Mouse (Mus musculus) hindbrain, embryonic 16.5 days (tissue): Measurements from ENCODE around the gene Rusc2. TPM values are rescaled to one million over a fixed set of nuclear protein-coding genes. Genes with fewer than 3 reads are reported as not detected.

Experiments
- ATAC-seq: fragments of 200-750 bp; cut with Nextera tagmentation; 2 replicates; pipeline ENCODE4 v1.8.0; 2017; ENCODE audit warnings: moderate TSS enrichment, moderate library complexity
- H3K27ac ChIP-seq: fragments of 300-500 bp; sonication (generic); 2 replicates; pipeline ENCODE4 v1.5.1; 2014; ENCODE audit warnings: low read depth, mild to moderate bottlenecking, control low read depth, low read length, moderate library complexity
- H3K27me3 ChIP-seq: fragments of 300-500 bp; sonication (generic); replicated peaks from 2 replicates; pipeline ENCODE4 v1.6.1; 2014; ENCODE audit warnings: low read length; ENCODE audit not compliant: control insufficient read depth, insufficient read depth
- H3K36me3 ChIP-seq: fragments of 300-500 bp; sonication (generic); 2 replicates; pipeline ENCODE4 v1.6.1; 2014; ENCODE audit warnings: mild to moderate bottlenecking, low read length, moderate library complexity, mixed read lengths; ENCODE audit not compliant: control insufficient read depth, insufficient read depth
- H3K4me1 ChIP-seq: fragments of 300-500 bp; sonication (generic); 2 replicates; pipeline ENCODE4 v1.6.1; 2014; ENCODE audit warnings: low read depth, low read length; ENCODE audit not compliant: control insufficient read depth, insufficient read depth
- H3K4me2 ChIP-seq: fragments of 300-500 bp; sonication (generic); 2 replicates; pipeline ENCODE4 v1.6.1; 2014; ENCODE audit warnings: mild to moderate bottlenecking, low read length, control low read depth, moderate library complexity
- H3K4me3 ChIP-seq: fragments of 300-500 bp; sonication (generic); 2 replicates; pipeline ENCODE4 v1.5.1; 2014; ENCODE audit warnings: mild to moderate bottlenecking, low read length, control low read depth, moderate library complexity
- H3K9ac ChIP-seq: fragments of 300-500 bp; sonication (generic); 2 replicates; pipeline ENCODE4 v1.6.1; 2014; ENCODE audit warnings: low read depth, mild to moderate bottlenecking, control low read depth, low read length, moderate library complexity
- H3K9me3 ChIP-seq: fragments of 300-500 bp; sonication (generic); 2 replicates; pipeline ENCODE4 v1.6.1; 2014; ENCODE audit warnings: mild to moderate bottlenecking, low read length, moderate library complexity; ENCODE audit not compliant: control insufficient read depth
- WGBS: fragments of 180-500 bp; shearing (Covaris S2); extraction: QIAGEN DNeasy Blood & Tissue Kit; methylation state at CpG from one replicate; pipeline ENCODE4 v1.1.7; 2014; 5-methylcytosine and 5-hydroxymethylcytosine counted together
- polyA plus RNA-seq: library from polyadenylated mRNA; unstranded; fragments of >200 nt; fragmentation: Nextera tagmentation; extraction: Ambion mirVana; gene quantifications from 2 replicates; pipeline ENCODE4 v1.2.1, GENCODE M21; 2015

Rusc2 gene
- polyA plus RNA-seq, 1 experiment from 2014 or later = 70.8 TPM

DNA sequence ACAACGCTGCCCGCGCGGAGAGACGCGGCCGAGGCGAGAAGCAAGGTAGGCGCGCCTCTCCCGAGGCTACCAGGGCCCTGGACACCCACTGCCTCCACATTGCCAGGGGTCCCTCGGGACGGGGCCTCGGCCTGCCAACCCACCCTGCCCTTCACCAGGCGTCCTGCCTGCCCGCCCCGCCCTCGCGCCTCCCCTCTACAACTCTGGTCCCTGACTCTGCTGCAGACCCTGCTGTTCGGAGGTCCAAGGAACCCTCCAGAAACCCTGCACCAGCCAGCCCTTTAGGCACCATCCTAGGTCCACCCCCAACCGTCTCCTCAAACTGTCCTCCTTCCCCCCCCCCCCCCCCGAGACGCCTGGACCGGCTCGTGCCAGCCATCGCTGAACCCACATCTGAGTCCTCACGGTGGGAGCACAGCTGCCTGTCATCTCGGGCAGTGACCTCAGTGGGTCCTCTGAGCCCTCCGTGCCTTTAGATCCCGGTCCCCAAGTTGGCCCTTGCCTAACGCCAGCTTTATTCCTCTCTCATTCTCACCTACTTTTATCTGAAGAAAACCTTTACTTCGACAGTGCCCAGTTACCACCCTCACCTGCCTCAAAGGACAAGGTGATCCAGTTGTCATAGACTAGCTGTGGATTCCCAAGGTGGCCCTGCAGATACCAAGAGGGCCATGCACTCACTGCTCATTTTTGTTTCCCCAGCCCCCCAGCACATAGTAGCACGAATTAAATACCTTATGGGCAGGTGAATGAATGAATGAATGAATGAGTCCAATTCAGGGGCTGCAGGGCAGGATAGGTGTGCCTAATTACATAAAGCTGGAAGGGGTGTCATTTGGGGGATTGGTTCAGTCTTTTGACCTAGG is 609 bp downstream of the Rusc2 start:
- peak overlapping the region; percentile 88 for H3K4me2 ChIP-seq
- 5% methylated on average over 20 of the region's 33 CpGs for WGBS
- no peaks in the 10 kb centered on the region for H3K36me3 ChIP-seq
- peaks cover 24% of the 10 kb centered on the region for H3K4me1 ChIP-seq
- peak overlapping the region; percentile 81 for H3K9ac ChIP-seq
- H3K9me3 ChIP-seq = no peaks in the 10 kb centered on the region
- peak overlapping the region; percentile 80 for H3K27ac ChIP-seq
- H3K27me3 ChIP-seq = no peaks in the 10 kb centered on the region
- peak; percentile 79 for ATAC-seq
- H3K4me3 ChIP-seq = peak overlapping the region; percentile 62

DNA sequence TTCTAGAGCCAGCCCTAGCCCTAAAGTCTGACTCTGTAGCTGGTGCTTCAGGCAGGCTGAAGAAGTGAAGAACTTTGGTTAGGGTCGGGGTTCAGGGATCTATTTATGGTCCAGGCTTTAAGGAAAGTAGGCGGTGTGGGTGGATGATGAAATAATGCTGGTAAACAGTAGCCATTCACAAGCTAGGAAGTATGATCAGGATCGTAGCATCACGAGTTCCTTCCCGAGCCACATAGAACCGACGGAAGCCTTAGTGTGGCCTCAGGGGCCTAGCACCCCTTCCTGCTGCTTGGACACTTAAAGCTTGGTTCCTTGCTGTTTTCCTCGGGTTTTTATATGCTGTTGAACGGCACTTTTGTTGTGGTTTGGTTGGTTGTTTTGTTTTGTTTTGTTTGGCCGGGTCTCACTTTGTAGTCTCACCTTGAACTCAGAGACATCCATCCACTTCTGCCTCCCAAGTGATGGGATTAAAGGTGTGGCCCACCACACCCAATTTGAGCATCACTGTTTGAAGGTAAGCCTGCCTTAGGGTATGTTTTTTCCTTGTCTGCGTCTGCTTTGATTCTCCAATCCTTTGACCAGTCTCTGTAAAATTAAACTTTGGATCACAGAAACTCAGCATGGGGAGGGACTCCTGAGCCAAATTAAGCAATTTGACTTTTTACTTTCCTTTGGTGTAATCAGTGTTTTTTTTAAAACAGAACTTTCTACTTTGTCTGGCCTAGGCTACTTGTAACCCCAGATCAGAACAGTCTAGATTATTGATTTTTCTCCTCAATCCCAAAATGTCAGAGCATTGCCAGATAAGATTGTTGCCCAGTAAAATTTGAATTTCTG is 1.7 kb downstream of the Rusc2 start:
- Histone ChIP-seq H3K27ac (no peak overlapping the region), H3K4me1 (peaks cover 24% of the 10 kb centered on the region), H3K9me3 (no peaks in the 10 kb centered on the region), H3K4me3 (peak overlapping the region; percentile 62), H3K27me3 (no peaks in the 10 kb centered on the region), H3K36me3 (no peaks in the 10 kb centered on the region), H3K9ac (peak overlapping the region; percentile 58), H3K4me2 (peak overlapping the region; percentile 88)
- WGBS = 68% methylated on average over 11 of the region's 11 CpGs
- ATAC-seq = no peak

DNA sequence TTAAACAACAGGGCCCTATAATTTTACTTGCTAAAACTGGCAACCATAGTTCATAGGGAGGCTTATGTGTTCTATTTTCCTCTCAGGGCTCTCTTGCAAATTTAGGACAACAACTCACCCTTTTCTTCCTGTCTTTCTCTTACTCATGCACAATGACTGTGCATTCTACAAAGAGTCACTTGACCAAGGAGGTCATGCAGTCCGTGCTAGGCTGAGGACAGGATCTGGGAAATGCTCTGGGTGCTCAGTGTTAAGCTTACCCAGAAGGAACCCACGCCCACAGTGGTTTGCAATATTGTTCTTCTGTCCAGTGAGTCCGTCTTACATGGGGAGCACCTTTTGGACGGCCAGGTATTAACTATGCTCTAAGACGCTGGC is 2.3 kb downstream of the Rusc2 start:
- Histone ChIP-seq H3K4me1 (peaks cover 24% of the 10 kb centered on the region), H3K4me3 (no peak overlapping the region), H3K27me3 (no peaks in the 10 kb centered on the region), H3K9ac (no peak overlapping the region), H3K36me3 (no peaks in the 10 kb centered on the region), H3K4me2 (no peak overlapping the region), H3K27ac (no peak overlapping the region), H3K9me3 (no peaks in the 10 kb centered on the region)
- 86% methylated on average over 5 of the region's 5 CpGs for WGBS
- ATAC-seq = no peak

DNA sequence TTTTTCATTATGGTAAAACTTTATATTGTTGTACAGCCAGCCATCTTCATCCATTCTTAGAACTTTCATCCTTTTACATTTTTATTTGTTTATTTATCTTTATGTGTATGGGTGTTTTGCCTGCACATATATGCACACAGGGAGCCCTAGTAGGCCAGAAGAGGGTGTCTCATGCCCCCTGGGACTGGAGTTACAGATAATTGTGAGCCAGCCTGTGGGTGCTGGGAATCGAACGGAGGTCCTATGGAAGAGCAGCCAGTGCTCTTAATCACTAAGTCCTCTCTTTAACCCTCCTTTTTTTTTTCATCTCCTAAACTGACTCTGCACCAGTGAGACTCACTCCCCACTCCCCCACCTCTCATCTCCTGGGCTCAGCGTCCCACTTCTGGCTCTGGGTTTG is 2.8 kb downstream of the Rusc2 start:
- no peak overlapping the region for H3K9ac ChIP-seq
- H3K27me3 ChIP-seq = no peaks in the 10 kb centered on the region
- peaks cover 24% of the 10 kb centered on the region for H3K4me1 ChIP-seq
- no peak overlapping the region for H3K4me3 ChIP-seq
- 91% methylated on average over 3 of the region's 3 CpGs for WGBS
- no peaks in the 10 kb centered on the region for H3K36me3 ChIP-seq
- H3K9me3 ChIP-seq = no peaks in the 10 kb centered on the region
- no peak overlapping the region for H3K4me2 ChIP-seq
- ATAC-seq = no peak
- H3K27ac ChIP-seq = no peak overlapping the region

DNA sequence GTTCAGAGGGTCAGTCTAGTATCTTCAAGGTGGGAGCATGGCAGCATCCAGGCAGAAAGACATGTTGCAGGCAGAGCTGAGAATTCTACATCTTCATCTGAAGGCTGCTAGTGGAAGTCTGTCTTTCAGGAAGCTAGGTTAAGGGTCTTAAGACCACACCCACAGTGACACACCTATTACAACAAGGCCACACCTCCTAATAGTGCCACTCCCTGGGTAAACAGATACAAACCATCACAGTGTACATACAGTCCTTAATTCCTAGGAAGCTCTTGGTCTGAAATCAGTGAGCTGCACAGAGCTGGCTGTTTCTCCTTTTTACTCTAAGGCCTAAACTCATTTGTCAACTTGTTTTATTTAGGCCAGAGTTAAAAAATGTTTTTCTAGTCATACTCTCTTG is 5.2 kb downstream of the Rusc2 start:
- H3K4me1 ChIP-seq = peaks cover 12% of the 10 kb centered on the region
- H3K4me2 ChIP-seq = no peak overlapping the region
- no peak overlapping the region for H3K9ac ChIP-seq
- no peak overlapping the region for H3K4me3 ChIP-seq
- H3K27me3 ChIP-seq = no peaks in the 10 kb centered on the region
- H3K27ac ChIP-seq = no peak overlapping the region
- no peaks in the 10 kb centered on the region for H3K36me3 ChIP-seq
- H3K9me3 ChIP-seq = no peaks in the 10 kb centered on the region
- ATAC-seq = no peak

DNA sequence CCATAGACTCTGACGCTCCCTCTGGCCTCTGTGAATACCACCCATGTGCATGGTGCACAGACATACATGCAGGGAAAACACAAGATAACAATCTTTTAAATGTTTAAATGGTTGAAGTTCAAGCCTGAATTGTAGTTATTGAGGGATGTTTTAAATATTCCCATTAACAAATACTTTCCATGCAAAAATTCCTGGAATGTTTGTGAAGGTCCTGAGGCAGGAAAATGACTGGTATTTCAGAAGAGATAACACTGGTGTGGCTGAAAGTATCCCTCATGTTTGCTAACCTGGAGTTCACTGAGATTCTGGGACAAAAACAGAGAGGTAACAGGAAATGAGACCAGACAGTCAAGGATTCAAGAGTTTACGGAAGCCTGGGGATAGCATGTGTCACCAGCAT is 7.6 kb downstream of the Rusc2 start:
- no peak overlapping the region for H3K4me3 ChIP-seq
- no peak overlapping the region for H3K9ac ChIP-seq
- H3K4me1 ChIP-seq = no peaks in the 10 kb centered on the region; the same call in 1 of the 2 replicates
- no peaks in the 10 kb centered on the region for H3K27me3 ChIP-seq
- no peak for ATAC-seq
- H3K4me2 ChIP-seq = no peak overlapping the region
- no peaks in the 10 kb centered on the region for H3K9me3 ChIP-seq
- no peak overlapping the region for H3K27ac ChIP-seq
- no peaks in the 10 kb centered on the region for H3K36me3 ChIP-seq
- 90% methylated on average over 2 of the region's 2 CpGs for WGBS

DNA sequence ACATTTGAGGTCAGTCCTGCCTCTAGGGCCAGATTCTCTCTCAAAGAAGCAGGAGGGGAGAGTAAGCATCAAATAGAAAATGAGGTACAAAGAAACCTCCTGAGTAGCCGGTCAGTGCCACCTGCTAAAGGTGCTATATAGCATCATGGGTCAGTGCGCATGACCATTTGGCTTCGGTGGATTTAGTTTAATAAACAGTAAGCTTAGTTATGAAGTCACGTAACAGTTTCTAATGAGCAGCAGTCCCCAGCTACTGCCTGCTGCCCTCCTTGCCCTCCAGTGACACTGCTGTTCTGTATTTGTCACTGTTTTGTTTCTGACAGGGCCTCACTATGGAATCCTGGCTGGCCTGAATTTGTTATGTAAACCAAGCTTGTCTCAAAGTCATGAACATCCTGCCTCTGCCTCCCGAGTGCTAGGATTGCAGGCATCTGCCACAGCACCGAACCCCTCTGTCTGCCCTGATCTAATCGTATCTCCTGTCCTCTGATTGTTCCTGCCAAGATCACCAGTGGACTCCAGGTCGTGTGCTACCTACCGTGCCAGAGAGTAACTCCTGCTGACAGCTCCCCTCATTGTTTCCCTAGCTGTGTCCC is 8.2 kb downstream of the Rusc2 start:
- no peaks in the 10 kb centered on the region for H3K9me3 ChIP-seq
- no peak overlapping the region for H3K4me3 ChIP-seq
- 63% methylated on average over 9 of the region's 9 CpGs for WGBS
- H3K4me2 ChIP-seq = no peak overlapping the region
- no peak for ATAC-seq
- H3K36me3 ChIP-seq = no peaks in the 10 kb centered on the region
- H3K27me3 ChIP-seq = no peaks in the 10 kb centered on the region
- H3K4me1 ChIP-seq = no peaks in the 10 kb centered on the region
- no peak overlapping the region for H3K27ac ChIP-seq
- H3K9ac ChIP-seq = no peak overlapping the region

DNA sequence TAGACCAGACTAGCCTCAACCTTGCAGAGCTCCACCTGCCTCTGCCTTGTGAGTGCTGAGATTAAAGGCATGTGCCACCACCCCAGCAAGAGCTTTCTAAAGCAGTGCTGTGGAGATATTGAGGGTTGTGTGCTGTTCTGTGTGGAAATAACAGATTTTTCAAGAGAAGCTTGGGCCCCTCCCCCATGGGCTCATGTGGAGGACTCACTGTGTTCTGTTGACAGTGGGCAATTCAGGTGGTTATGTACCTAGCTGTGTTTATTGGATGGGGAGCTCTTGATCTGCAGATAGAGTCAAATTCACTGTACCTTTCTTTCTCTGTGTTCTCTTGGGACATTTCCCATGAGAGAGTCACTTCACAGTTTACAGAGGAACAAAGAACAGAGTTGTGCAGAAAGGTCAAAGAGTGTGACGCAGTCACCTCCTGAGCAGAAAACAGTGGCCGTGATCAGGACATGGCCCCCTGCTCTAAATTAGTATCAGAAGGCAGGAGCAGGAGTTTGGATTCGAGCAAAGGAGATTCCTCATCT is 9.8 kb downstream of the Rusc2 start:
- H3K9ac ChIP-seq = no peak overlapping the region
- H3K4me2 ChIP-seq = no peak overlapping the region
- WGBS = 79% methylated on average over 3 of the region's 3 CpGs
- no peak for ATAC-seq
- H3K4me1 ChIP-seq = no peaks in the 10 kb centered on the region
- no peak overlapping the region for H3K4me3 ChIP-seq
- no peaks in the 10 kb centered on the region for H3K36me3 ChIP-seq
- H3K9me3 ChIP-seq = no peaks in the 10 kb centered on the region
- no peak overlapping the region for H3K27ac ChIP-seq
- no peaks in the 10 kb centered on the region for H3K27me3 ChIP-seq
